Mouse (Mus musculus): ENCODE measurements around the gene Obsl1. TPM values are rescaled to one million over a fixed set of nuclear protein-coding genes. Genes with fewer than 3 reads are reported as not detected.

Gene Obsl1
- polyA plus RNA-seq, 1 experiment from 2014 or later: 62.3 TPM

DNA sequence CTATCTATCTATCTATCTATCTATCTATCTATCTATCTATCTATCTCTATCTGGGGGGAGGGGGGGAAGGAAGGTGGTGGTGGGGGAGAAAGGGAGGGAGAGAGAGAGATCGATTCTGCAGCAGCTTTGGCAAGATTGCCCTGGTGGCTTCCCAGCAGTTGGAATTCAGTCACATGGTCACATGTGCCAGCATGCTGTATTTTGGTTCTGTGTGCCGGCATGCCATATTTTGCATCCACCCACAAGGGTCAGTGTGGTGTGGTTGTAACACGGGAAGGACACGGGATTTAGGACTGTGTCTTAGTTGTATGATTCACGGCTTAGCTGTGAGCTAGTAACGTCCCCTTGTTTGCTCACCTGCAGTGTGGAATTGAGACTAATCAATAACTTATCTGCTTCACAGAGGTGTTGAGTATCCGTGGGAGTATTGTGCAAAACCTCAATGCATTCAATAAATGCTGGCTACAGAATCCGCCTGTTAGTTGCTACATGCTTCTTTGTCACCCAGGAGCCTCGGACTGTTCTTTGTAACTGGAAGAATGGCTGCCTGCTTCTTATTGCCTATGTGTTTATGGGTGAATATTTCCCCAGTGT, 32.4 kb upstream of the Obsl1 start:
- Histone ChIP-seq H3K4me3 (no peak overlapping the region), H3K27ac (no peak overlapping the region), H3K4me1 (no peaks in the 10 kb centered on the region), H3K4me2 (no peak overlapping the region), H3K9ac (no peak overlapping the region), H3K27me3 (no peaks in the 10 kb centered on the region), H3K36me3 (peaks cover 32% of the 10 kb centered on the region), H3K9me3 (peaks cover 4% of the 10 kb centered on the region; the same call in 1 of the 2 replicates)
- no peak for ATAC-seq (ENCODE audit: insufficient number of reproducible peaks, insufficient read depth, low FRiP score, low TSS enrichment, low read depth)
- 78% methylated on average over 9 of the region's 9 CpGs for WGBS

DNA sequence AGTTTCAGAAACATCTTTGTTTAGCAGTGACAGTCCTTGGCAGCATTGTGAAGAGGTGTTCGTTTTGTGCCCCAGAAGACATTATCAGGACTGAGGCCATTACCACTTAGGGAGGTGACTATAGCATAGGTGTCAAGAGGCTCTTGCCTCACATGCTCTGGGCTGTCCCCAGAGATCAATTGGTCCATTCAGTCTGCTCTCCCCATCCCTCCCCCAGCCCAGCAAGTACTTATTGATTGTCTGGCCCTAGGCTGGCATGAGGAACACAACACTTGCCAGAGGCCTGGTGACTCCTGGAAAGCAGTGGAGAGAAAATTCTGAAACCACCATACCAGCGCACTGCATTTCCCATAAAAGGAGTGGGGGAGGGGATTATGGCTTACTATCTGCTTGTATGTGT, 31.3 kb upstream of the Obsl1 start:
- H3K27me3 ChIP-seq: no peaks in the 10 kb centered on the region
- H3K27ac ChIP-seq: no peak overlapping the region
- H3K9ac ChIP-seq: no peak overlapping the region
- H3K9me3 ChIP-seq: no peaks in the 10 kb centered on the region
- peaks cover 44% of the 10 kb centered on the region for H3K36me3 ChIP-seq
- no peaks in the 10 kb centered on the region for H3K4me1 ChIP-seq
- H3K4me2 ChIP-seq: no peak overlapping the region
- WGBS: 86% methylated on average over 2 of the region's 2 CpGs
- no peak overlapping the region for H3K4me3 ChIP-seq
- no peak for ATAC-seq (ENCODE audit: insufficient number of reproducible peaks, insufficient read depth, low FRiP score, low TSS enrichment, low read depth)

GRCm38 (mm10) chr1:75533325-75534252, 27.3 kb upstream of the Obsl1 start:
- no peaks in the 10 kb centered on the region for H3K4me1 ChIP-seq
- ATAC-seq (ENCODE audit: insufficient number of reproducible peaks, insufficient read depth, low FRiP score, low TSS enrichment, low read depth): no peak
- no peaks in the 10 kb centered on the region for H3K9me3 ChIP-seq
- no peak overlapping the region for H3K9ac ChIP-seq
- peaks cover 72% of the 10 kb centered on the region for H3K36me3 ChIP-seq
- H3K4me2 ChIP-seq: no peak overlapping the region
- no peak overlapping the region for H3K27ac ChIP-seq
- H3K4me3 ChIP-seq: no peak overlapping the region
- WGBS: 86% methylated on average over 19 of the region's 19 CpGs
- H3K27me3 ChIP-seq: no peaks in the 10 kb centered on the region

DNA sequence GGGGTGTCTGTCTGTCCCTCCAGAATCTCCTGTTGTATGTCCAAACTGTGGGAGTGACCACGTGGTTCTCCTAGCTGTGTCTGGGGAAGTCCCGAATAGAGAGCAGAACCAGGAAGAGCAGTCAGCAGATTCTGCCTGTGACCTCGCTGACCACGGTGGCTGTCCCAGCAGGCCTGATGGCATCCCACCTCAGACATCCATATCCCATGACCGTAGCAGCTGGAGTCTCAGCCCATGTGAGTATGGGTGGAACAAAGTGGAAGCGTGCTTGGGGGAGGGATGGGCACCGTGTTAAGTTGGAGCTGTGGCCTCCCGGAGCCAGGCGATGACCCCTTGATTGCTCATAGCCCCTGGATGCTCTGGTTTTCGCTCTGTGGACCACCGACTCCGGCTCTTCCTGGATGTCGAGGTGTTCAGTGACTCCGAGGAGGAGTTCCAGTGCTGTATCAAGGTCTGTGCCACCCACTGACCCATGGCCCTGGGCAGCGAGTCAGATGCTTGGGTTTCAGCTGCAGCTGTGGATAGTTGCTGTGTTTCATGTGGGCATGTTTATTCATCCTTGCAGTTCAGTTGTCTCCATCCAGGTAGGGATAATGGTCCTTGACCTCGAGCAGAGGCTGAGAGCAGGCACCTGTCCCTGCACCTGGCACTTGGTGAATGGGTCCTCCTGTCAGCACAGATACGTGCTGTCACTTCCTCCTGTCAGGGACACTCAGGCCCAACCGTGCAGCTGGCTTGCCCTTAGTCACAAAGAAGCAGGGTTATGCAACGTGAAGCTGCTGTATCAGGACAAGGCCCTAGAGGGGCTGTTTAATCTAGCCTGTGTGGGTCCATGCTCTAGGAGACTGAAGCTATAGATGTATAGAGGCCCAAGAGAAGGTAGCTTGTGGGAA, 26.3 kb upstream of the Obsl1 start:
- Histone ChIP-seq H3K4me2 (no peak overlapping the region), H3K27me3 (no peaks in the 10 kb centered on the region), H3K4me1 (no peaks in the 10 kb centered on the region), H3K27ac (no peak overlapping the region), H3K36me3 (peaks cover 81% of the 10 kb centered on the region), H3K4me3 (no peak overlapping the region), H3K9ac (no peak overlapping the region), H3K9me3 (no peaks in the 10 kb centered on the region)
- 89% methylated on average over 19 of the region's 19 CpGs for WGBS
- ATAC-seq (ENCODE audit: insufficient number of reproducible peaks, insufficient read depth, low FRiP score, low TSS enrichment, low read depth): no peak

- ATAC-seq (ENCODE audit: insufficient number of reproducible peaks, insufficient read depth, low FRiP score, low TSS enrichment, low read depth): no peak
- H3K4me1 ChIP-seq: no peaks in the 10 kb centered on the region
- H3K36me3 ChIP-seq: peaks cover 83% of the 10 kb centered on the region
- WGBS: 74% methylated on average over 4 of the region's 4 CpGs
- no peak overlapping the region for H3K27ac ChIP-seq
- H3K4me3 ChIP-seq: no peak overlapping the region
- H3K9me3 ChIP-seq: no peaks in the 10 kb centered on the region
- H3K9ac ChIP-seq: no peak overlapping the region
- no peaks in the 10 kb centered on the region for H3K27me3 ChIP-seq
- no peak overlapping the region for H3K4me2 ChIP-seq
These were observed 24.3 kb upstream of the Obsl1 start for GRCm38 (mm10) chr1:75530546-75530945.

DNA sequence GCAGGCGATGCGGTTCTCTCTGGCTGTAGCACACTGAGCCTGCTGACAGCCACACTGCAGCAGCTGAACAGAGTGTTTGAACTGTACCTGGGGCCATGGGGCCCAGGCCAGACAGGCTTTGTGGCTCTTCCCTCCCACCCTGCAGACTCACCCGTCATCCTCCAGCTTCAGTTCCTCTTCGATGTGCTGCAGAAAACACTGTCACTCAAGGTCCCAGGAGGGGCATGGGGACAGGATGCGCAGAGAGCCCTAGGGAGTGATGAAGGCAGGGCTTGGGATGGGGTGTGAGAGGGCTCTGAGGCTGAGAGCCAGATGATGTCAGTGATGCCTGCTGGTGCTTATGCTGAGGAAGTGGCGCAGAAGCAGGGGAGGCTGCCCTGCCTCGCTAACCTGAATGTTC, 18.4 kb upstream of the Obsl1 start:
- 86% methylated on average over 7 of the region's 7 CpGs for WGBS
- Histone ChIP-seq H3K27ac (no peak overlapping the region), H3K4me2 (no peak overlapping the region), H3K4me3 (no peak overlapping the region), H3K36me3 (peaks cover 47% of the 10 kb centered on the region), H3K4me1 (peaks cover 15% of the 10 kb centered on the region), H3K9me3 (no peaks in the 10 kb centered on the region), H3K27me3 (no peaks in the 10 kb centered on the region), H3K9ac (peak overlapping the region; percentile 2; the same call in 1 of the 2 replicates)
- no peak for ATAC-seq (ENCODE audit: insufficient number of reproducible peaks, insufficient read depth, low FRiP score, low TSS enrichment, low read depth)

GRCm38 (mm10) chr1:75521321-75522031, 15.2 kb upstream of the Obsl1 start, which contains the start of gene Stk11ip:
Gene Stk11ip (plus strand): TSS chr1:75521529.
- Histone ChIP-seq H3K27ac (peak within 1 kb of the TSS; percentile 97), H3K9ac (peak within 1 kb of the TSS; percentile 61), H3K36me3 (peaks cover 16% of the 10 kb centered on the region), H3K27me3 (no peaks in the 10 kb centered on the region), H3K4me3 (peak within 1 kb of the TSS; percentile 63), H3K4me2 (peak within 1 kb of the TSS; percentile 74), H3K9me3 (no peaks in the 10 kb centered on the region), H3K4me1 (peaks cover 34% of the 10 kb centered on the region)
- peak; percentile 94 for ATAC-seq (ENCODE audit: insufficient number of reproducible peaks, insufficient read depth, low FRiP score, low TSS enrichment, low read depth)
- under 1% methylated on average over 46 of the region's 46 CpGs for WGBS

DNA sequence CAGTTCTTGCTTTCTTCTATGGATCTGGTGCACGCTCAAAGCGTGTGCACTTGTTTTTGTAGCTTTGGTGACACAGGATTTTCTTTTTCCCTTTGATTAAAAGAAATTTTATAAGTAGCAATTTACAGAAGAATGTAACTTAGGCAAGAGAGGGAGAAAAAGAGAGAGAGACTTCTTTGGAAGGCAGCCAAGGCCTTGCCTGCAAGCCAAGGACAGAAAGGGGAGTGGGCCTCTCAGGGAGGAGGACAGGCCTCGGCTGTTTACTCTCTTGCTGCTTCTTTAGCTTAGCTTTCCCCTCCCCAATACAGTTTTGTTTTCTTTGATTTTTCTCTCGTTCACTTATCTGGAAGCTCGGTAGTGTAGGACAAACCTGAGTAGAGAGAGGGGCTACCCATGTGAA, 13.3 kb upstream of the Obsl1 start:
- H3K4me3 ChIP-seq: no peak overlapping the region
- no peaks in the 10 kb centered on the region for H3K36me3 ChIP-seq
- H3K4me2 ChIP-seq: no peak overlapping the region
- 43% methylated on average over 5 of the region's 5 CpGs for WGBS
- no peaks in the 10 kb centered on the region for H3K27me3 ChIP-seq
- H3K9me3 ChIP-seq: no peaks in the 10 kb centered on the region
- no peak for ATAC-seq (ENCODE audit: insufficient number of reproducible peaks, insufficient read depth, low FRiP score, low TSS enrichment, low read depth)
- H3K4me1 ChIP-seq: peaks cover 37% of the 10 kb centered on the region
- peak overlapping the region; percentile 97 for H3K27ac ChIP-seq
- no peak overlapping the region for H3K9ac ChIP-seq

DNA sequence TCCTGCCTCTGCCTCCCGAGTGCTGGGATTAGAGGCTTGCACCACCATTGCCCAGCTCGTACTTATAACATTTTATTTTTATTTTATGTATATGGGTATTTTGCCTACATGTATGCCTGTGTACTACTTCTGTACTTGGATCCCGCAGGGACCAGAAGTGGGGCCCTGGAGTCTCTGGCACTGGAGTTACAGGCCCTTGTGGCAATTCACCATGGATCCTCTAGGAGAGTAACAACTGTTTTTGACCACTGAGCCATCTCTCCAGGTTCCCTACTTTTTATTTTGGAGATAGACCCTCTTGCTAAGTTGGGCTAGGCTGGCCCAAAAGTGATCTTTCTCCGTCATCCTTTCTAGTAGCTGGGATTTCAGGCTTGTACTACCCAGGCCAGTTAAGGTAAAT, 12.2 kb upstream of the Obsl1 start:
- Histone ChIP-seq H3K36me3 (no peaks in the 10 kb centered on the region), H3K27me3 (no peaks in the 10 kb centered on the region), H3K4me2 (no peak overlapping the region), H3K4me1 (peaks cover 37% of the 10 kb centered on the region), H3K9ac (no peak overlapping the region), H3K4me3 (no peak overlapping the region), H3K27ac (peak overlapping the region; percentile 69), H3K9me3 (no peaks in the 10 kb centered on the region)
- no peak for ATAC-seq (ENCODE audit: insufficient number of reproducible peaks, insufficient read depth, low FRiP score, low TSS enrichment, low read depth)
- WGBS: 95% methylated on average over 4 of the region's 4 CpGs

- Histone ChIP-seq H3K9ac (no peak overlapping the region), H3K36me3 (no peaks in the 10 kb centered on the region), H3K9me3 (no peaks in the 10 kb centered on the region), H3K4me2 (no peak overlapping the region), H3K4me3 (no peak overlapping the region), H3K27ac (peak overlapping the region; percentile 69), H3K27me3 (no peaks in the 10 kb centered on the region), H3K4me1 (peaks cover 37% of the 10 kb centered on the region)
- 54% methylated on average over 4 of the region's 4 CpGs for WGBS
- ATAC-seq (ENCODE audit: insufficient number of reproducible peaks, insufficient read depth, low FRiP score, low TSS enrichment, low read depth): no peak
These were observed 11.7 kb upstream of the Obsl1 start for GRCm38 (mm10) chr1:75517984-75518383.
